Mouse (Mus musculus): Measurements from ENCODE around the gene Tyw1. TPM values are rescaled to one million over a fixed set of nuclear protein-coding genes. Genes with fewer than 3 reads are reported as not detected.
A peak's percentile ranks its signal among the peaks of the same experiment; 100 is the strongest.

The Tyw1 gene
- polyA plus RNA-seq, 1 experiment from 2014 or later = 17.8 TPM

GRCm38 (mm10) chr5:130268976-130269375 lies 13.6 kb downstream of the Tyw1 start:
- no peak for ATAC-seq (replicated peaks; ENCODE audit: insufficient number of reproducible peaks, low FRiP score, low TSS enrichment)
- no peaks in the 10 kb centered on the region for H3K27me3 ChIP-seq (ENCODE audit: control insufficient read depth, insufficient read depth, low read length)
- H3K4me1 ChIP-seq (ENCODE audit: control insufficient read depth, insufficient read depth, low read length) = no peaks in the 10 kb centered on the region
- no peak overlapping the region for H3K4me2 ChIP-seq
- no peaks in the 10 kb centered on the region for H3K9me3 ChIP-seq (replicated peaks; ENCODE audit: control insufficient read depth, low read length)
- no peak overlapping the region for H3K9ac ChIP-seq (ENCODE audit: low read depth, low read length)
- H3K36me3 ChIP-seq (ENCODE audit: control insufficient read depth, insufficient read depth, low read length) = peaks cover 22% of the 10 kb centered on the region
- no peak overlapping the region for H3K4me3 ChIP-seq (ENCODE audit: low read depth, low read length)
- 76% methylated on average over 11 of the region's 11 CpGs for WGBS (ENCODE audit: insufficient replicate concordance)
- no peak overlapping the region for H3K27ac ChIP-seq (ENCODE audit: low read depth, low read length)

GRCm38 (mm10) chr5:130272344-130272743 lies 16.9 kb downstream of the Tyw1 start:
- H3K4me3 ChIP-seq (ENCODE audit: low read depth, low read length) = no peak overlapping the region
- WGBS (ENCODE audit: insufficient replicate concordance) = 85% methylated on average over 1 of the region's 1 CpGs

GRCm38 (mm10) chr5:130273046-130273445 lies 17.6 kb downstream of the Tyw1 start:
- no peak overlapping the region for H3K4me3 ChIP-seq (ENCODE audit: low read depth, low read length)
- H3K27me3 ChIP-seq (ENCODE audit: control insufficient read depth, insufficient read depth, low read length) = no peaks in the 10 kb centered on the region
- no peaks in the 10 kb centered on the region for H3K4me1 ChIP-seq (ENCODE audit: control insufficient read depth, insufficient read depth, low read length)
- 88% methylated on average over 6 of the region's 6 CpGs for WGBS (ENCODE audit: insufficient replicate concordance)
- no peak for ATAC-seq (replicated peaks; ENCODE audit: insufficient number of reproducible peaks, low FRiP score, low TSS enrichment)
- no peak overlapping the region for H3K9ac ChIP-seq (ENCODE audit: low read depth, low read length)
- H3K36me3 ChIP-seq (ENCODE audit: control insufficient read depth, insufficient read depth, low read length) = peaks cover 17% of the 10 kb centered on the region
- no peak overlapping the region for H3K27ac ChIP-seq (ENCODE audit: low read depth, low read length)
- no peak overlapping the region for H3K4me2 ChIP-seq
- no peaks in the 10 kb centered on the region for H3K9me3 ChIP-seq (replicated peaks; ENCODE audit: control insufficient read depth, low read length)

More at GRCm38 (mm10) chr5:130272344-130272743, 16.9 kb downstream of the Tyw1 start:
- no peak overlapping the region for H3K4me2 ChIP-seq
- H3K4me1 ChIP-seq (ENCODE audit: control insufficient read depth, insufficient read depth, low read length) = no peaks in the 10 kb centered on the region
- H3K9me3 ChIP-seq (replicated peaks; ENCODE audit: control insufficient read depth, low read length) = no peaks in the 10 kb centered on the region
- H3K27me3 ChIP-seq (ENCODE audit: control insufficient read depth, insufficient read depth, low read length) = no peaks in the 10 kb centered on the region
- H3K27ac ChIP-seq (ENCODE audit: low read depth, low read length) = no peak overlapping the region
- H3K9ac ChIP-seq (ENCODE audit: low read depth, low read length) = no peak overlapping the region
- no peak for ATAC-seq (replicated peaks; ENCODE audit: insufficient number of reproducible peaks, low FRiP score, low TSS enrichment)
- peaks cover 21% of the 10 kb centered on the region; the same call in 1 of the 2 replicates for H3K36me3 ChIP-seq (ENCODE audit: control insufficient read depth, insufficient read depth, low read length)

GRCm38 (mm10) chr5:130275509-130275908 lies 20.1 kb downstream of the Tyw1 start:
- no peak overlapping the region for H3K9ac ChIP-seq (ENCODE audit: low read depth, low read length)
- no peaks in the 10 kb centered on the region for H3K4me1 ChIP-seq (ENCODE audit: control insufficient read depth, insufficient read depth, low read length)
- no peak overlapping the region for H3K4me2 ChIP-seq
- 59% methylated on average over 4 of the region's 4 CpGs for WGBS (ENCODE audit: insufficient replicate concordance)
- peaks cover 26% of the 10 kb centered on the region for H3K36me3 ChIP-seq (ENCODE audit: control insufficient read depth, insufficient read depth, low read length)
- H3K27ac ChIP-seq (ENCODE audit: low read depth, low read length) = no peak overlapping the region
- H3K27me3 ChIP-seq (ENCODE audit: control insufficient read depth, insufficient read depth, low read length) = no peaks in the 10 kb centered on the region
- no peaks in the 10 kb centered on the region for H3K9me3 ChIP-seq (replicated peaks; ENCODE audit: control insufficient read depth, low read length)
- ATAC-seq (replicated peaks; ENCODE audit: insufficient number of reproducible peaks, low FRiP score, low TSS enrichment) = no peak
- H3K4me3 ChIP-seq (ENCODE audit: low read depth, low read length) = no peak overlapping the region

- ATAC-seq (replicated peaks; ENCODE audit: insufficient number of reproducible peaks, low FRiP score, low TSS enrichment) = no peak
- no peak overlapping the region for H3K4me2 ChIP-seq
- no peak overlapping the region for H3K9ac ChIP-seq (ENCODE audit: low read depth, low read length)
- H3K36me3 ChIP-seq (ENCODE audit: control insufficient read depth, insufficient read depth, low read length) = peaks cover 28% of the 10 kb centered on the region
- no peak overlapping the region for H3K4me3 ChIP-seq (ENCODE audit: low read depth, low read length)
- H3K27ac ChIP-seq (ENCODE audit: low read depth, low read length) = peak overlapping the region; percentile 50; the same call in 1 of the 2 replicates
- no peaks in the 10 kb centered on the region for H3K9me3 ChIP-seq (replicated peaks; ENCODE audit: control insufficient read depth, low read length)
- H3K4me1 ChIP-seq (ENCODE audit: control insufficient read depth, insufficient read depth, low read length) = no peaks in the 10 kb centered on the region
- H3K27me3 ChIP-seq (ENCODE audit: control insufficient read depth, insufficient read depth, low read length) = no peaks in the 10 kb centered on the region
- WGBS (ENCODE audit: insufficient replicate concordance) = 54% methylated on average over 7 of the region's 7 CpGs
Observed at GRCm38 (mm10) chr5:130278011-130278472, 22.6 kb downstream of the Tyw1 start.

GRCm38 (mm10) chr5:130283079-130283732 lies 27.8 kb downstream of the Tyw1 start:
- Histone ChIP-seq H3K27ac (ENCODE audit: low read depth, low read length) (no peak overlapping the region), H3K4me1 (ENCODE audit: control insufficient read depth, insufficient read depth, low read length) (no peaks in the 10 kb centered on the region), H3K36me3 (ENCODE audit: control insufficient read depth, insufficient read depth, low read length) (peaks cover 29% of the 10 kb centered on the region), H3K27me3 (ENCODE audit: control insufficient read depth, insufficient read depth, low read length) (no peaks in the 10 kb centered on the region), H3K4me2 (no peak overlapping the region), H3K9ac (ENCODE audit: low read depth, low read length) (no peak overlapping the region), H3K4me3 (ENCODE audit: low read depth, low read length) (no peak overlapping the region), H3K9me3 (replicated peaks; ENCODE audit: control insufficient read depth, low read length) (no peaks in the 10 kb centered on the region; the same call in 1 of the 2 replicates)
- no peak for ATAC-seq (replicated peaks; ENCODE audit: insufficient number of reproducible peaks, low FRiP score, low TSS enrichment)
- 94% methylated on average over 9 of the region's 9 CpGs for WGBS (ENCODE audit: insufficient replicate concordance)

- H3K9ac ChIP-seq (ENCODE audit: low read depth, low read length) = no peak overlapping the region
- H3K9me3 ChIP-seq (replicated peaks; ENCODE audit: control insufficient read depth, low read length) = no peaks in the 10 kb centered on the region; the same call in 1 of the 2 replicates
- no peaks in the 10 kb centered on the region for H3K4me1 ChIP-seq (ENCODE audit: control insufficient read depth, insufficient read depth, low read length)
- H3K27me3 ChIP-seq (ENCODE audit: control insufficient read depth, insufficient read depth, low read length) = no peaks in the 10 kb centered on the region
- no peak overlapping the region for H3K4me2 ChIP-seq
- no peak overlapping the region for H3K27ac ChIP-seq (ENCODE audit: low read depth, low read length)
- H3K36me3 ChIP-seq (ENCODE audit: control insufficient read depth, insufficient read depth, low read length) = peaks cover 30% of the 10 kb centered on the region
- 89% methylated on average over 7 of the region's 7 CpGs for WGBS (ENCODE audit: insufficient replicate concordance)
- no peak for ATAC-seq (replicated peaks; ENCODE audit: insufficient number of reproducible peaks, low FRiP score, low TSS enrichment)
- no peak overlapping the region for H3K4me3 ChIP-seq (ENCODE audit: low read depth, low read length)
Observed at GRCm38 (mm10) chr5:130288106-130288505, 32.7 kb downstream of the Tyw1 start.

DNA sequence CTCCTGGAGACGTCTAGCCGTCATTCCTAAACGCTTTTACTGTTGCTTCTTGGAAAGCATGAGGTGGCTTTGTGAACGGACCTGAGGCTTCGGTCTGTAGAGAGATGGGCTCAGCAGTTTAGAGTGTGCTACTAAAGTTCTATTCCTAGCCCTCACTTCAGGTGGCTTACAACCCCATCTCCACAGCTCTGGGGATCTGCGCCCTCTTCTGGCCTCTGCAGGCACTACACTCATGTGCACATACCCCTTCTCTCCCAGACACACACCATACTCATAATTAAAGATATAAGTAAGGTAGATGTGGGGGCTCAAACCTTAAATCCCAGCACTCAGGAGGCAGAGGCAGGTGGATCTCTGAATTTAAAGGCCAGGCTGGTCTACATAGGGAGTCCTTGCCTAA lies 34.8 kb downstream of the Tyw1 start:
- ATAC-seq (replicated peaks; ENCODE audit: insufficient number of reproducible peaks, low FRiP score, low TSS enrichment) = no peak
- Histone ChIP-seq H3K4me1 (ENCODE audit: control insufficient read depth, insufficient read depth, low read length) (no peaks in the 10 kb centered on the region), H3K4me2 (no peak overlapping the region), H3K9me3 (replicated peaks; ENCODE audit: control insufficient read depth, low read length) (no peaks in the 10 kb centered on the region), H3K4me3 (ENCODE audit: low read depth, low read length) (no peak overlapping the region), H3K36me3 (ENCODE audit: control insufficient read depth, insufficient read depth, low read length) (peaks cover 18% of the 10 kb centered on the region), H3K9ac (ENCODE audit: low read depth, low read length) (no peak overlapping the region), H3K27me3 (ENCODE audit: control insufficient read depth, insufficient read depth, low read length) (no peaks in the 10 kb centered on the region), H3K27ac (ENCODE audit: low read depth, low read length) (no peak overlapping the region)
- 95% methylated on average over 6 of the region's 6 CpGs for WGBS (ENCODE audit: insufficient replicate concordance)

DNA sequence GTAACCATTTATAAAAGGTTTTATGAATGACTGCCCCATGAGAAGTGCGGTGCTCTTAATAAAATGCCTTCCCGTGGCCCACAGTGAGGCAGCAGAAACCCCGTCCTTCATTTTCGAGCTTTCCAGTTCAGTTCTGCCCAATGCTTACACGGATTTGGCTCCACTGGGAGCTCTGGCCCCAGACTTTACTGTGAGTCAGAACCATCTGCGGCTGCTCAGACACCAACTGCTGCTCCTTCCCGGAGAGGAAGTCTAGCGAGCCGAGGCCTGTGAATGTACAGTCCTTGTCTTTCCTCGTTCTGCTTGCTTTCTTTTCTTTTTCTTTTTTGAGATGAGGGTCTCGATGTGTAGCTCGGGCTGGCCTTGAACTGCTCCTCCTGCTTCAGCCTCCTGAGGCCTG lies 35.4 kb downstream of the Tyw1 start:
- ATAC-seq (replicated peaks; ENCODE audit: insufficient number of reproducible peaks, low FRiP score, low TSS enrichment) = no peak
- no peak overlapping the region for H3K9ac ChIP-seq (ENCODE audit: low read depth, low read length)
- H3K36me3 ChIP-seq (ENCODE audit: control insufficient read depth, insufficient read depth, low read length) = peaks cover 18% of the 10 kb centered on the region
- H3K4me3 ChIP-seq (ENCODE audit: low read depth, low read length) = no peak overlapping the region
- H3K4me2 ChIP-seq = no peak overlapping the region
- no peaks in the 10 kb centered on the region for H3K27me3 ChIP-seq (ENCODE audit: control insufficient read depth, insufficient read depth, low read length)
- H3K9me3 ChIP-seq (replicated peaks; ENCODE audit: control insufficient read depth, low read length) = no peaks in the 10 kb centered on the region
- H3K4me1 ChIP-seq (ENCODE audit: control insufficient read depth, insufficient read depth, low read length) = no peaks in the 10 kb centered on the region
- no peak overlapping the region for H3K27ac ChIP-seq (ENCODE audit: low read depth, low read length)
- WGBS (ENCODE audit: insufficient replicate concordance) = 90% methylated on average over 12 of the region's 12 CpGs

All from heart, embryonic 11.5 days (tissue).